Comparison of ENCODE assay signal across 10 mouse cellular contexts in the genomic region with DNA sequence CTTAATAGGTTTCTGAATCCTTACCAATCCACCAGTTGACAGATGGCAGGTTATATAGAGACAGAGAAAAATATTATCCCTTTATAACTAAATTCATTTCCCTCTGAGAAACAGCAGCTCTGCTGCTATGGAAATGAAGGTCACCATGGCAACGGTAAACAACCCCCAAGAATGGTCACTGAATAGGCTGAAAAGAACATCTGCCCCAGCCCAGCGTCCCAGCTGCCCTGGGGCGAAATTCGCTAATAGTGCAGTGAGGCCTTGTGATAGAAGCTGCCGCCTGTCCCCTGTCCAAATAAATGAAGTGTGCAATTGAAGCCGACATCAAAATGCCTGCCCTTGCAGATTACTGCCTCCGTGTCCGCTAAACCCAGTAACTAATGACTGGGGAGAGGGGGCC.
DNase-seq lines count a peak whose midpoint lies in the region; ATAC-seq lines count a peak whose summit lies in the region.
"Had no signal": no experiment of that assay in that cellular context is flagged by ENCODE, and none has a peak within 500 bp of the region (broad histone marks: within the 10 kb centered on the region; RNA-seq: fewer than 3 reads in every experiment).

No protein-coding gene starts in this region.

- H3K9me3 ChIP-seq in embryonic facial prominence, embryonic 10.5 days = no peaks in the 10 kb centered on the region
- no peaks in the 10 kb centered on the region for H3K9me3 ChIP-seq in neural tube, embryonic 13.5 days
- H3K9me3 ChIP-seq: heart, embryonic 15.5 days had no signal

- no peaks in the 10 kb centered on the region for H3K27me3 ChIP-seq in embryonic facial prominence, embryonic 10.5 days (replicated peaks; ENCODE audit: low read depth, poor library complexity, severe bottlenecking)
- no peaks in the 10 kb centered on the region for H3K27me3 ChIP-seq in neural tube, embryonic 13.5 days
- H3K27me3 ChIP-seq: heart, embryonic 15.5 days had no signal

- intact Hi-C loops in heart, postnatal 36 days (cut with DNase I) = no loop called here
- intact Hi-C loops in heart, postnatal 25 days (cut with DNase I) = no loop called here

- no peak overlapping the region for H3K27ac ChIP-seq in embryonic facial prominence, embryonic 10.5 days (replicated peaks)
- H3K27ac ChIP-seq in neural tube, embryonic 13.5 days (replicated peaks) = peak overlapping the region; percentile 43; the same call in 1 of the 2 replicates
- H3K27ac ChIP-seq: heart, embryonic 15.5 days; macrophage had no signal

- peak; percentile 45; the same call in 1 of the 2 replicates for ATAC-seq in neural tube, embryonic 13.5 days (ENCODE audit: low read depth)

- H3K9ac ChIP-seq in neural tube, embryonic 13.5 days = no peak overlapping the region
- H3K9ac ChIP-seq: heart, embryonic 15.5 days had no signal

- no peak overlapping the region for H3K4me3 ChIP-seq in embryonic facial prominence, embryonic 10.5 days
- H3K4me3 ChIP-seq in neural tube, embryonic 13.5 days = no peak overlapping the region
- H3K4me3 ChIP-seq: heart, embryonic 15.5 days had no signal

- 17% methylated on average over 8 of the region's 8 CpGs for WGBS in embryonic facial prominence, embryonic 10.5 days
- WGBS in neural tube, embryonic 13.5 days = 9% methylated on average over 8 of the region's 8 CpGs

- peaks cover 81% of the 10 kb centered on the region for H3K4me1 ChIP-seq in embryonic facial prominence, embryonic 10.5 days
- H3K4me1 ChIP-seq in neural tube, embryonic 13.5 days (replicated peaks) = peaks cover 89% of the 10 kb centered on the region

- H3K36me3 ChIP-seq in embryonic facial prominence, embryonic 10.5 days (replicated peaks) = peaks cover 4% of the 10 kb centered on the region
- H3K36me3 ChIP-seq in neural tube, embryonic 13.5 days = no peaks in the 10 kb centered on the region
- H3K36me3 ChIP-seq: heart, embryonic 15.5 days had no signal

- peak; percentile 84 to 86 for DNase-seq in cerebellum, postnatal 10 days
- no peak for DNase-seq in cerebellum, adult 11-12 months
- DNase-seq in embryonic facial prominence, embryonic 10.5 days (ENCODE audit: low spot score) = peak; percentile 87
- peak; percentile 42 for DNase-seq in layer of hippocampus, adult 9-10 months (ENCODE audit: low spot score)
- no peak for DNase-seq in heart, postnatal 36 days
- DNase-seq in heart, postnatal 25 days (ENCODE audit: low spot score) = no peak
- DNase-seq in urinary bladder, postnatal 10 days (ENCODE audit: low spot score) = no peak

- H3K4me2 ChIP-seq in neural tube, embryonic 13.5 days = peak overlapping the region; percentile 27
- H3K4me2 ChIP-seq: heart, embryonic 15.5 days had no signal

Comparison
In these comparisons a context has a peak if more than half of its experiments do, and no peak if none do; other contexts are left out.
1. DNase-seq: peak in cerebellum, postnatal 10 days (2 of 2), embryonic facial prominence, embryonic 10.5 days (single experiment) and layer of hippocampus, adult 9-10 months (single experiment); none in cerebellum, adult 11-12 months (single experiment), heart, postnatal 36 days (0 of 2), heart, postnatal 25 days (single experiment) and urinary bladder, postnatal 10 days (single experiment).